Mouse (Mus musculus): ENCODE data around the gene Tnfrsf17.

GRCm38 (mm10) chr16:11285949-11286348, 27.7 kb upstream of the Tnfrsf17 start:
- TF ChIP-seq CTCF (IDR thresholded peaks at IDR 0.05; ENCODE audit: low read depth, low read length) (no peak), POLR2A (IDR thresholded peaks at IDR 0.05; ENCODE audit: borderline replicate concordance, low read depth, low read length) (no peak)

Measured in bone marrow macrophage, adult 2 months (primary cell).